Mouse (Mus musculus) activated CD4-positive, CD25-positive, alpha-beta regulatory T cell, adult 4 months (primary cell): ENCODE data around the gene Rapgef4. TPM values are rescaled to one million over a fixed set of nuclear protein-coding genes. Genes with fewer than 3 reads are reported as not detected.

Experiments used
- ATAC-seq: one replicate; pipeline ENCODE4 v1.8.0; 2017
- polyA plus RNA-seq, 2 experiments: library from polyadenylated mRNA; unstranded; fragments of 100-300 nt; shearing (Covaris generic); gene quantifications; one replicate each; pipeline ENCODE4 v1.2.1; 2017

Rapgef4 gene
- polyA plus RNA-seq, 2 experiments from 2014 or later = 5.4 to 5.5 TPM

DNA sequence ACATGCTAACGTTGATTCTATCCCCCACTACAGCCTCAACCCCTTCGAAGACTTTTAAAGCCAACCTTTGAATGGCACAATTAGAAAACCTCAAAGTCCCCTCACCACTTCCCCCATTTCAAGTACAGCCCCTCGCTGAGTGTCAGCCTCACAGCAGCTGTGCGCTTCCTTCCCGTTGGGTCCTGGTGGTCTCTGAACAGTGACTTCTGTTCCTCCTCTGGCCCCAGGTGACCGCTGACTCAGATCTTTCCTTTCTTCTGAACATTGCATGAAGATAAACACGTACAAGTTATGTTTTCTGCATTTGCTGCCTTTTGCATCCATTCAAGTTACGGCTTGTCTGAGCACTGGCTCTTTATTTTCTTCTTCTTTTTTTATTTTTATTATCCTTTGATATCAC lies 98.1 kb downstream of the Rapgef4 start:
- no peak for ATAC-seq

DNA sequence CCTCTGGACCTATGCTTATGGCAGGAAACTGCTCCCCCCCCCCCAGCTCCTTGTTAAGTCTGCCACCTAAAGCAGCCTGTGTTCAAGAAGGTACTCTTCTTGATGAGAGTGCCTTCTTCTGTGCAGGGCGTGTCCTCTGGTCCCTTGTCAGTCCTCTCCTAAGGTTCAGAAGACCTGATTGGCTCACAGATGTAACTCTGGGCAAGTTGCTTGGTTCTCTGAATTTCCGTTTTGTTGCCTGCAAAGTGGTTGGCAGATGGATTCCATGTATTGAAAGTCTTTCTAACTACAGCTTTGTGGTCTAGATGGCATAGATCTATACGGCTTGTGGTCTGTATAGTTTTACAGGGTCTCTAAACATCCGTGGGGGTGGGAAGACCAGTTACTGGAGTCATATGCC lies 101.8 kb downstream of the Rapgef4 start:
- peak; percentile 57 for ATAC-seq

DNA sequence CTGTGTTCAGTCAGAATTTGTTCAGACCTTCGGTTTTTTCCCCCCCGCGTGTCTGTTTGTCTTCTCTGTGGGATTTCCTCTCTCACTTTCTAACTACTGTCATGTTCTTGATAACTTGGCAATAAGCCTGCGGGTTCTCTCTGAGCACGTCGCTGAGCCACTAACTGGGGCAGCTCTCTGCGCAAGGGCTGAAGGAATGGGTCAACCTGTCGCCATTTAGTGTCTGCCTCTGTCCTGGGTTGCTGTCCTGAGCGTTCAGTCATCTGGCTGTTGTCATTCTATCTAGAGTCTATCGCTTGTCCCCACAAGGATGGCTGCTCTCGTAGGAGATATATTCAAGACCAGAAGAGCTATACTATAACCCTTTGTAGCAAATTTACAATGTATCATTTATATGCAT lies 107.8 kb downstream of the Rapgef4 start:
- ATAC-seq = no peak

DNA sequence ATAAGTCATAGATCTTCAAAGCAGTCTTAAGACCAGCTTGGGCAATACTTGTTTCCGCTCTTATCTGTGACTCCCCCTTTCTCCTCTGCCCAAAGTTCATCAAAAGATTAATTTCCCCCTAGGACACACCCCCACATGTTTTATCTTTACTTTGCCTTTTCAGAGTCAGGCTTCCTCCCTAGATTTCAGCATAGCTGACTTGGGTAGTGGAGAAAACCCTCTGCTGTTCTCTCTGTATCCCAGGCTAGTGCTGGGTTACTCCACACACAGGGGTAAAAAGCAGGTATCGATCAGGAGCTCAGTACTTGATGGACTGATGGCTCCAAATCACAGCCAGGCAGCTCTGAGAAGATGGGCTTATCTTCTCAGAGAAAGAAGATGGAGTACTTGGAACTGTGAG lies 109.0 kb downstream of the Rapgef4 start:
- ATAC-seq = no peak

DNA sequence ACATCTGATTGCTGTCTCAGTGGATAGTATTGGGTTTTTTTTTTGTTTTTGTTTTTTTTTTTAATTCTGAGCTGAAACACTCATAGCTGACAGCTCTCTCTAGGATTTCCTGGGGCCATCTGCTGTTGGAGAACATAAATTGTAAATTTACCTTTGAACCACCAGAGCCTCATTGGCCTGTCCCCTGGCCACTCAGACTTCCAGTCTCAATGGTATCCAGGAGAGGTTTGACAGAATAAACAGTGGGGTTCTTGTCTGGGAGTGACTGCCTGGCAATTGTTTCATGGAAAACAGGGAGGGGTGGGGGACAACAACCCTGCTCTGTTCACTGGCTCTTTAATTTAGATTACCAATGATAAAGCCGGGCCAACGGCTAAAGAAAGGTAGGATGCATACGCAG lies 111.0 kb downstream of the Rapgef4 start:
- ATAC-seq = no peak

DNA sequence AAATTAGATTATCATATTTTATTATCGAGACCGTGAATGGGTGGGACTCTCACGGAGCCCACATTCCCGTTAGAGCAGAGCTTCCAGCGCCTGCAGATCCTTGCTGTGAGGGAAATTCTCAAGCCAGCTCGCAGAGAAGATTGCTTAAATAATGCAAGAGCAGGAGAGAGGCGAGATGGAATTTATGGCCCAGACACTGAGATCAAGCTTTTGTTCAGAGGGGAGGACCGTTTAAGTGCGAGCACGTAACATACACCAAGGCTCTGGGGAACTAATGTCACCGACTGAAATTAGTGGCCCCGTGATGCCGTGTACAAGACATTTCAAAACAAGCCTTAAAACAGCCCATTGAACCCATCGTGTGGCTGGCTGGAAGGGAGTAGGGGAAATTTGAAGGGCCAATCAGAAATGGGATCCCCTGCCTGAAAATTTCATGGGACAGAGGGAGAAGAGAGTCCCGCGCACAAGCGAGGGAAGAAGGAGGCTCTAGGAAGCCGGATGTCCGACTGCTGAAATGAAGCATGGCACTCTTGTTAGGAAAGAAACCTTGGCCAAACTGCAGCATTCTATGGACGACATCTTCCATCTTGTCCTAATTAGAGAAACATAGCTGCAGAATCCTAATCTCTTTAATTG lies 112.5 kb downstream of the Rapgef4 start:
- no peak for ATAC-seq

DNA sequence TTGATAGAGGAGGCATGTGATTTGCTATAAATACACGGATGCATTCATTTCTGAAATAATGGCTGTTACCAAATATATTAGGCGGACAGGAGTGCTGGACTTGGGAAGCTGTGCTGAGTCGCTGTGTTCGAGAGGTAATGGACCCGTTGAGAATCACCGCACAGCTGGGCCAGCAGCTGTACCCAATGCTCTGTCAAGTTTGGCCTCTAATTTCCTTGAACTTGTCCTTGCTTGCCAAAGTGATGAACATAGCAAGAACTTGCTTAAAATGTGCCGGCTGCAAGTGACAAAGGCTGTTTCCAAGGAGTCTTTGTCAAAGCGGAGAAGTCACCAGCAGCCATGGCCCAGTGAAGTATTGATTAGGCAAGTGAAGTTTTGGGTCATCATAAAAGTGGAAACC lies 113.0 kb downstream of the Rapgef4 start:
- ATAC-seq = no peak

DNA sequence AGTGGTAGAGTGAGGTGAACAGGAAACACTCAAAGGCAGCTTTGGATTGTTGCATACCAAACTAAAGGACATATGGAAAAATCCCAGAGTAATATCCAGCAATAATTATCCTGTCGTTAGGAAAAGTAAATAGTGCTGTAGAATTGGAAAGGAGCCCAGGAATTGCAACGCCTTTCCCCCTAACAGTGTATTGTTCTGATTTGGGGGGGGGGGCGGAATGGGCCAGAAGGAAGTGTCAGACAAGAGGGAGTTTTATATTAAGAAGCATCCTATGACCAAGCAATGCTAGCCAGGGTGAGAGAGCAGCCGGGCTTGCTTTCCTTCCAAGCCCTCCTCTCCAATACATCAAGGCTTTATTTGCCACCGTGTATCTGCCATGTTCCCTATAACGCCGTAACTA lies 113.4 kb downstream of the Rapgef4 start:
- ATAC-seq = no peak

DNA sequence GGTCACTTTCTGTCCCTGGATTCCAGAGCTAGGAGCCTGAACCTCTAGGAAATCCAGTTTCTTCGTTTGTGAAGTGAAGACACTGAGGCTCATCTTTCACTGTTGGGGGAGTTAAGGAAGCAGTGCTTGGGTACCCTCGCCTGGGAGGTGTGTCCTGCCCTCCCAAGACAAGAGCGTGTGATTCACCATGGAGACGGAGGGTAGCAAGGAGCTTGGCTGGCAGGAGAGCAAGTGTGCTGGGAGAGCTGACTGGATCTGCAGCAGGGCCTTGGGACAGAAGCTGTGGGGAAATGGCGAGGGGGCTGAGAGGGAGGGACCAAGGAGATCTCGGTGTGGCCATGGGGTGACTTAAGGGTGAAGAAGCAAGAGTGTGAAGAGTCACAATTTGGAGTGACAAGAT lies 114.0 kb downstream of the Rapgef4 start:
- ATAC-seq = no peak

DNA sequence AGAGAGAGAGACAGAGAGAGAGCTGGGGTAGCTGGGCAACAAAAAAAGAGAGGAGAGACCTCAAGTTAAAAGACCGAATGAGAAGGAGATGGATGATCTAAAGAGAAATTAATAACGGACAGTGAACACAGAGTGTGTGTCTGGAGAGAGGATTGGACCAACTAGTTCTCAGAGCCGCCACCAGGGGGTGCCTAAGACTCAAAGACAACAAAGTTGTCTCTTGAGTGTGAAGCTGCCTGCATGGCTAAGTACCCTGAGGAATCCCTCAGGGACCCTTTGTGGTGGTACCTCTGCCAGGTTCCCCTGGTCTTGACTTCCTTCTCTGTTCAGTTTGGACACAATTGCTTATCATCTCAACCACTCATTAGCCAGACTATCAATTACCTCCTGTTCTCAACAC lies 115.3 kb downstream of the Rapgef4 start:
- peak; percentile 78 for ATAC-seq

DNA sequence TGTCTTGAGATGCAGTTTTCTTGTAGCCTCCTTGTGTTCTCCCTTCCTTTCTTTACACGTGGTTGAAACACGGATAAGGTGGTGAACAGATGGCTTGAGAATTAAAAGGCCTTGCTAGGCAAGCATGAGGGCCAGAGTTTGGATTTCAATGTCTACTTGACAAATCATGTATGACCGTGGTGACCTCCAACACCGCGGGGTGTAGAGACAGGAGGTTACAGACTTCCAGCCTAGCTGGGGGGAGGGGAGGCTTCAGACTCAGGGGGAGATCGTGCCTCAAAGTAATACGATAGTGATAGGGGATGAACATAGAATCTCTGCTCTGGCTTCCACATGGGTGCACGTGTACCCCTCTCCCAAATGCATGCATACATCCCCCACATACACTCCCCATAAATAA lies 117.3 kb downstream of the Rapgef4 start:
- no peak for ATAC-seq

DNA sequence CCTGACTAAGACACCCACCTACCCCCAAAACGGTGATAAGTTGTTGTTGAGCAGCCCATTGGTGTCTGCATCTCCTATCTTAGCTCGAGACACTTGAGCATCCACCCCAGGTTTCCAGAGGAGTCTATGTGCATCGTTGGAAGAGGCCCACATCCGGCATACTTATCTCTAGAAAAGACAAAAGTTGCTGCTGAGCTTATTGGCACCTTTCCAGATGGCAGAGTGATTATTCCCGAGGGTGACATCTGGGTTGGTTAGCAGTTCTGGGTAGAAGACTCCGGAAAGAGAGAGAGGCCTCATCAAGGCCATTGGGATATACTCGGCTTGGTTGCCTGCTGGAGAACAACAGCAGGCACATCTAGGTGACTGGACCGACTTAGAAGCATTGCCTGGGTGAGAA lies 123.6 kb downstream of the Rapgef4 start:
- no peak for ATAC-seq

DNA sequence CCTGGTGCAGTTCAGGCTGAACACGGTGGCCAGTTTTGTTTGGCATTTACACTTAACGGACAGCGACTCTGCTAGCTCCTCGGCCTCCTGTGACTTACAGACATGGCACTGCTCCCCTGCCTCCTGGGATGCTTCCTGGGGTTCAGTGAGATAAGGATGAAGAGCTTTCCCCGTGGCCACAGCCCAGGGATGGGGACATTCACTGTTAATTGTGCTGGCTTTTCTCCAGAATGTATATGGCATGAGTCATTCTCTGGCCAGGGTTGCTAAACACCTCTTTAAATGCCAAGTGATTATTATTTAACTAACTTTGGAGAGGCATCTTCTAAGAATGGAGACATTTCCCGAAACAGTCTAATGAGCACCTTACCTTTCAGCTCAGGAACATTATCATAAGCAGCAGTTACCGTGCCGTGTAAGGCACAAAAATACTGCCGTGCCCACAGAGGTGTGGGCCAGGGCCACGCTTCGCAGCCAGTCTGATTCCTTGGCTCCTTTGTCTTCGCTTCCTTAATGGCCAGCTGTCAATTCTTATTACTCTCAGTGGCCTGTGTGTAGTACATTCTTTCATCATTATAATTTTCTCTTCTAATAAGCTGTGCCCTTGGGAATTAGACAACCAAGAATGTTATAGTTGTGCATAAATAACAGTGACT lies 126.6 kb downstream of the Rapgef4 start:
- no peak for ATAC-seq

DNA sequence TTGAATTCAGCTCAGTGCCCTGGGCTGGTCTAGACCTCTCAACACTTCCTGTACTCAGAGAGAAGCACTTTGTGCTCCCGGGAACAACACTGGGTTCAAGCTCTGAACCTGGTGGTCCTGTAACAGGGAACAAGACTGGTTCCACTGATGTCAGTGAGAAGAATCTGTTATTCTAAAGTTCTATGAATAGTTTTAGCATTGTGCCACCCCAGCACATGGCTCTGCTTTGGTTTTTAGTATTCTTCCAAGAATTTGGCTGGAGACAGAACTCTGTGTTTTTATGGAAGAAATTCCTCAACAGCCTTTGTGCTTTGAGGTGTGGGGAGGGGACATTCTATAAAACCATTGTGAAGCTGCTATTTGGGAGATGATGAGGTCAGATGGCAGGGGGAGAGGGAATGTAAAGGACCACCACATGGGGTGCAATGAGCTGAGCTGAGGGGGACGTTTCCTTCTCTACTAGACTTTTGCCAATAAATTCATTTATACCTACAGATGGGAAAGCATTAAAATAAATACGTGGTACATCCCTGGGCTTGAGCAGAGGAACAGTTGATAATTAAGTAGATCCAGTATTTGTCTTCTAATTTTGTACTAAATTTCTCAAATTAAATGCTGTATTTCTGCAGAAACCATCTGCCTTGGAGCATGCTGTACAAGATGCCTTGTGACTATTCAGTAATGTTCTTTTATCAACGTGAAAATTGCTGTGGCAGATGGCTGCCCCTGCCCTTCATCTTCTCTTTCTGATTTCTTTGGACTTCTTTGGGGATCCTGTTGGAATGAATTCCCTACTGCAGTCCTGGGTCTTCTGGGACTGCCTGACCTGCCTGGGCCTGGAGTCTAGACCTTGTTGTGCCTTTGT lies 127.6 kb downstream of the Rapgef4 start:
- no peak for ATAC-seq

DNA sequence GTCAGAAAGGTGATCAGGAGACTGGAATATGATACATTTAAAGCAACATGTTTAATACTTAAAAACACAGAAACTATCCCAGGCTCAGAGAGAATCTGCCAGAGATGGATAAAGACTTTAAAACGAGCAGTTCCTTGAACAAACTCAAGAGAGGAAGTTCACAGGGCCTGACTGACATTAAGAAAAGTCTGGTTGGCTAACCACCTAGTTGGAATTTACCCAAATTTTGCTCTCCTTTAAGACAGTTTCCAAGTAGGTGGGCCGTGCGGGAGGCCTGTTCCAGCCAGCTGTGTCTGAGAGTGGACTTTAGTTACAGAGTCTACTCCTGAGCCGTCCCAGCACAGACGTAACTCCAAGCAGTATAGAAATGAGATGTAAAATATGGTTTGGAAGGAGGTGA lies 129.4 kb downstream of the Rapgef4 start:
- no peak for ATAC-seq

DNA sequence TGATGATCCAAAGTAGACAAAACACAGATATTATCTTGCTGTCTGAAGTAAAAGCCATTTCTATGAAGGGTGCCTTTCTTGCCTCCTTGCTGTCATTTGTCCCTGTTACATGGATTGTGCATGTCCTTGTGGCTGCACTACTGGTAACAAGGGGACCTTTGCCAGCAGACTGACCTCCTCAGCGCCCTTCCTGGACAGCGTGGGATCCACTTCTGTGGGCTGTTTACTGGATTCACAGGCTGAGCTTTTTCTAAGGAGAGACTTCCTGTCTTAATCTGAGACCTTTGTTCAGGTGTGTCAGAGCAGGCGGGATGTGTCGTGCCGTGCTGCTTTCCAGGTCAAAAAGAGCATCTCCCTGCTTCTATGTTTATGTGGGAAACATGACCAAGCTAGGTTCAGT lies 132.7 kb downstream of the Rapgef4 start:
- peak; percentile 24 for ATAC-seq

DNA sequence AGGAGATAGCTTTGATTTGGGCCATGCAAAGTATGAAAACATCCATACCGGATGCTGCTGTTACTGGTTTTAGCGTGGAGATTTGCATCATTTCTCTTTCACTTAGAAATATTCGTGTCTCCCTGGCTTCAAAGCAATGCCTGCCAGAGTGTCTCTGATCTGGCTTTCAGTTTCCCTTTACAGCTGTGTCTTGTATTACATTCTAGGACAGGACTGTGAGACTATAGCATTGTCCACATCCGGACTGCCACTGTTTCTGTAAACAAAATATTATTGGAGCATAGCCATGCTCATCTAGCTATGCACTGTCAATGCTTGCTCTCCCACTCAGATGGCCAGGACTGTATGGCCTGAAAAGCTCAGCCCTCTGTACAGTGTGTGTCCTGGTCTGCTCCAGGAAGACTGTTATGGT lies 133.1 kb downstream of the Rapgef4 start:
- ATAC-seq = peak; percentile 88

DNA sequence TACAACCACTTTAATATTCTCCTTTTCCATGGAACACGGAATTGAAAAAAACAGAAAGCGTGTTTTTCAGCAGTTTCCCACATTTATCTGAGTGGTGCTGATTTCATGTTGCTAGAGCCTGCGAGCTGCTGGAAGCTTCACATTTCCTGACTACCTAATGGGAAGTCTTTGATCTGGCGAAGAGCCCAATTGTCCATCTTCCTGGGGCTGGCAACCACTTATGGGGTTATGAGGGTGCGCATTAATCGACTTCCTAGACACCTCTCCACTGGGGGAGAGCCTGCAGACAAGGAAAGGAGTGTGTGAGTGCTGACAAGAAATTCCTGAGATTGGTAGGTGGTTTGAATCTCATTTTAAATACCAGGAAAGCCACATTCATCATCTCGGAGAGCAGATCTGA lies 135.1 kb downstream of the Rapgef4 start:
- no peak for ATAC-seq

DNA sequence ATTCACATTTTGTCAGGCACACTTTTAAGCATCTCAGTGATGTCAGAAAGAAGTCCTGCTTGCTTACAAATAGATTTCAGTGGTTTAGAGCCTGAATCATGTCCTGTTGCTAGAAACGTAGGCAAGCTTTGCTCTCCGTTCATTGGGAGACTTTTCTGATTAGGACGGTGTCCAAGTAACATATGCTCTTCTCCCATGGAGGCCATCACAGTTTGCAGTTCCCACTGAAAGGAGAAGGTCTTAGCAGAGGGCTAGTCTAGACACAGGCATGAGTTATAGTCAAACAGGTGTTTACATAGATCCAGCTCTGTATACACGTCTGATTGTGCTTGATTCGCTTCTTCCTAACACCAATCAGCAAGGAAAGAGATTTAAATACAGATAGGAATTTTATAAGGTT lies 135.7 kb downstream of the Rapgef4 start:
- no peak for ATAC-seq

DNA sequence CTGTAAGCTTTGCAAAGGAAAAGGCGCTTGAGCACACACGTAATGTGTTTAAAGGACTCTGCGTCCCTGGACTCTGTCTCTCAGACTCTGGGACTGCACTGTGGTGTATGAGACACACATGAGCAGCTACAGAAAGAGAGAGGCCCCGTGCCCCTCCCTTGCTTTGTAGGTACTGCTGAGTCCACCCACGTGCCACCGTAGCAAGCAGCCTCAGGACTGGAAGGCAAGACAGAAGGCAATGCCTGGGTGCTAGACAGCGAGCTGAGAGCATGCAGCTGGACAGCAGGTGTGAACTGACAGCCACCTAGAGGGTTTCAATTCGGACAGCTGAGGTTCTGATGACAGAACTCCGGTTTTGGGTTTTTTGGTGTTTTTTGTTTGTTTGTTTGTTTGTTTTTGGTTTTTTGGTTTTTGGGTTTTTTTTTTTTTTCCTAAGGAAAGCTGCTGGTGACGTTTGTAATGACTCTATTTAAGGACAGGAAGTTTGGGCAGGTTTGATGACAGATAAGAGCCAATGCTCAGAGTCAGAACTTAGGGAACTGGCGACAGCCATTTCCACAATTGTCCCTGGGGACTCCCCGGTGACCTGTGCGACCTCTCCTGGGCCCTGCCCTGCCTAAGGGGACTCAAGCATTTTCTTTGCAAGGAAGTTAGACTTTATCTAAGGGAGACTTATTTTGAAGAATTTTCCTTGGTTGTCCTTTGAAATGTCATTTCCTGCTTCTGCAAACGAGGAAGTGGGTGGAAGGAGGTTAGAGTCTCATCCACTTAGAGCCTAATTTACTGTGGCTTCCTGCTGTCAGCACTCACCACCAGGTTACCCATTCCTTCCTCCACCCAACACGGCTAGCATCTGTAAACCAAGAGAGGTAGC lies 136.3 kb downstream of the Rapgef4 start:
- ATAC-seq = peak; percentile 66

DNA sequence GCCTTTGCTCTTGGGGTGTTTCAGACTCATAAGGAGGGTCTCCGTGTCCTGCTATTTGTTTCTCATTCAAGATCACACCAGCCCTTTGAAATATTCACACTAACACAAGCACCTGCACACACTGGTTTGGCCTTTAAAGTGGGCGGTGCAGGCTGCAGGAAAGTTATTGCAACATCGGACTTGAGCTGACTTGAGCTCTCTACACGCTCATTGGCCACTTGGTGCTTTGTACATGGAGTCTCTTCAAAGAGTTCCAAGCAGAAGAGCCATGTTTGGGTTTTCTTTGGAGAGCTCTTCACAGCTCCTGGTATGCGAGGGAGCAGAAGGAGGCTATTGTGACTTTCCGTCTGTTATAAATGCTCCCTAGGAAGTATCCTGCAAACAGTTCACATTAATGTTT lies 139.2 kb downstream of the Rapgef4 start:
- ATAC-seq = no peak

DNA sequence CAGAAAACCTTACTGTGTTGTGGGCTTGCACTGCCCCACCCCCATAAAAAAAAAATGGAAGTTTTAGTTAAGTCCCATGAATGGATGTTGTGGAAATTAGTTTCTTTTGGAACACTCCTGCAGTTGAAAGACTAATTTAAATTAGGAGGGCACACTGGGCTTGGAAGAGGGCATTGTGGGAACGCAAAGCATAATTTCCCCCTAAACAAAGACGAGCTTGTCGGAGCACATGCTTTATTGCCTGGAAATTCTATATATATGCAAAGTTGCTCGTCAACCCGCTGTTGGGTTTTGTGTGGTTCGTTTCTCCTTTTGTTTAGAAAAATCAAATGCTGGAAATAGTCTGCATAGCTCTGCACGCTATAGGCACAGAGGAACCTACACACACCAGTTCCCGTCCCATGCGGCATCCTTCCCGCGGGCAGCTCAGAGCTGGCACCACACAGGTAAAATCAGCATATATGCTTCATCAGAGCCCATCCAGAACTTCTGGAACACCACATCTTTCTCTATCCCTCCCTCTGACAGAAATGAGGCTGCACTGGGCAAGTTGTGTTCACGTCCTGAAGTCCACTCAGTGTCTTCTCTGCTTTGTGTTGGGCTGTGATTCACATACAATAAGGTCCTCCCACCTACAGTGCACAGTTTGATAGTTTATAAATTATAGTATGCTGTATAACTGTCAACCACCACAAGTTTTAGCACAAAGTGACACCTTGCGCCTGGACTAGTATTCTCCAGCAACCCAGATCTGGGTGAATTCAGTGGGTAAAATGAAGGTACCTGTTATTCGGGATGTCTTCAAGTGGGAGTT lies 141.6 kb downstream of the Rapgef4 start:
- ATAC-seq = no peak
